Mouse (Mus musculus): Measurements from ENCODE around the gene Snx29.

DNA sequence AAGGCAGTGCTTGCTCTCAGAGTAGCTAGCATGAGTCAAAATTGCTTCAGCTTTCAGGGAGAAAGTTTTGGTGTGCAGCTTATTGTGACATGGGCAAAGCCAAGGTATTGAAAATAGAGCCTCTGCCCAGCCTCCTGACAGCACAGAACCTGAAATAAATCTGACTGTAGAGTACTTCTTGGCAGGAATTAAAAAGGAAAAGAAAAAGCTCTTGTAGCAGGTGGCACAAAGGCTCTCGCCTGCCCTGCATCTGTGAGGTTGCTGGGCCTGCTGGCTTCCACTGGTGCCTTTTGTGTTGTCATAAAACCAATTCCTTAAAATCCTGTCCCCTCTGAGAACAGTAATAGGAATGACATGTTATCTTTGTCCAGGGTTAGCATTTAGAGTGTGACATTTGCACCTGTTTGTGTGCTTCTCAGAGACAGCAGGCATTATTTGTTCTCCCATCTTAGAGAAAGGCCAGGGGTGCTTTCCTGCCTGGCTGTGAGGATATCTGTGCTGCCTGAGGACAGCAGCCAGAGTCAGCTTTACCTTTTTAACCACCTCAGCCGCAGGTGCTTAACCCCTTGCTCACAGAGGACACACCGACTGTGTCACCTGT is 289.9 kb downstream of the Snx29 start:
- TF ChIP-seq CTCF (conservative IDR thresholded peaks at IDR 0.05; ENCODE audit: low read length) (no peak), POU5F1 (IDR thresholded peaks at IDR 0.05; ENCODE audit: borderline replicate concordance, low read length) (no peak)

All from E14TG2a.4 (cell line).